Mouse (Mus musculus) ES-E14 (cell line): ENCODE measurements around the gene Zfp595. TPM values are rescaled to one million over a fixed set of nuclear protein-coding genes. Genes with fewer than 3 reads are reported as not detected.
"Not testable (repeated sequence)": the region's sequence is repeated elsewhere in the genome, so short reads cannot be mapped to it uniquely, and the experiment has no call there.

Experiments
- DNase-seq: peaks from one replicate; pipeline ENCODE4 v3.0.0-alpha.2; 2013; ENCODE audit warnings: low read depth, low spot score
- H3K27ac ChIP-seq: 2 replicates; pipeline ENCODE4 v1.5.1; 2012; ENCODE audit warnings: low read depth, mild to moderate bottlenecking, low read length, moderate library complexity, mixed read lengths; ENCODE audit not compliant: poor library complexity, insufficient read depth, severe bottlenecking
- H3K36me3 ChIP-seq: 2 replicates; pipeline ENCODE4 v1.6.1; 2012; ENCODE audit warnings: mild to moderate bottlenecking, low read length, moderate library complexity, mixed read lengths; ENCODE audit not compliant: control insufficient read depth, poor library complexity, insufficient read depth, severe bottlenecking
- H3K4me1 ChIP-seq, 2 experiments: fragments of 150-350 bp in 1 of 2; sonication (generic) in 1 of 2; 2 replicates each; pipeline ENCODE4 v1.6.1; 2012; ENCODE audit warnings: low read length in 2 of 2, mild to moderate bottlenecking in 1 of 2, mixed read lengths in 1 of 2; ENCODE audit not compliant: control insufficient read depth in 2 of 2, insufficient read depth in 2 of 2, poor library complexity in 1 of 2
- H3K4me3 ChIP-seq, 2 experiments: fragments of 150-350 bp in 1 of 2; sonication (generic) in 1 of 2; 2 replicates each; pipeline ENCODE4 v1.5.1; 2012; ENCODE audit warnings: low read length in 2 of 2, low read depth in 1 of 2, mild to moderate bottlenecking in 1 of 2, mixed read lengths in 1 of 2; ENCODE audit not compliant: insufficient read depth in 1 of 2, poor library complexity in 1 of 2, severe bottlenecking in 1 of 2
- H3K9ac ChIP-seq: 2 replicates; pipeline ENCODE4 v1.6.1; 2012; ENCODE audit warnings: low read depth, mild to moderate bottlenecking, low read length, mixed read lengths; ENCODE audit not compliant: poor library complexity, insufficient read depth, severe bottlenecking
- H3K9me3 ChIP-seq: fragments of 150-350 bp; sonication (generic); 2 replicates; pipeline ENCODE4 v1.6.1; 2012; ENCODE audit warnings: low read depth, mild to moderate bottlenecking, low read length; ENCODE audit not compliant: control insufficient read depth, insufficient read depth
- CHD2 ChIP-seq: IDR thresholded peaks from 2 replicates; pipeline ENCODE4 v1.6.1; 2014; ENCODE audit warnings: mild to moderate bottlenecking, low read depth, low read length, inconsistent platforms
- HCFC1 ChIP-seq: IDR thresholded peaks from 2 replicates; pipeline ENCODE4 v1.6.1; 2012; ENCODE audit warnings: low read length, inconsistent platforms, borderline replicate concordance; ENCODE audit not compliant: insufficient read depth
- MAFK ChIP-seq: IDR thresholded peaks from 2 replicates; pipeline ENCODE4 v1.6.1; 2014; ENCODE audit warnings: mild to moderate bottlenecking, low read depth, low read length, inconsistent platforms; ENCODE audit not compliant: insufficient read depth
- ZC3H11A ChIP-seq: IDR thresholded peaks from 2 replicates; pipeline ENCODE4 v1.6.1; 2012; ENCODE audit warnings: low read depth, mild to moderate bottlenecking, inconsistent platforms, low read length, borderline replicate concordance
- ZNF384 ChIP-seq: IDR thresholded peaks from 2 replicates; pipeline ENCODE4 v1.6.1; 2012; ENCODE audit warnings: low read depth, low read length, inconsistent platforms
- in situ Hi-C, 2 experiments: fragments of 600-800 bp; cut with MboI; formaldehyde crosslinking; loops; one replicate each; pipeline ENCODE4 v1.15.1; 2025; ENCODE audit warnings: low sequenced_read_pairs in 2 of 2, inconsistent platforms in 1 of 2; ENCODE audit not compliant: unreplicated experiment in 2 of 2
- total RNA-seq: library from RNA; depleted of rRNA; stranded (reverse); fragments of 300-350 nt; gene quantifications from 2 replicates; pipeline ENCODE4 v1.2.3, GENCODE M21; 2012; rRNA removed

Gene Zfp595
- total RNA-seq = 3.5 and 4.3 TPM in 2 replicates

DNA sequence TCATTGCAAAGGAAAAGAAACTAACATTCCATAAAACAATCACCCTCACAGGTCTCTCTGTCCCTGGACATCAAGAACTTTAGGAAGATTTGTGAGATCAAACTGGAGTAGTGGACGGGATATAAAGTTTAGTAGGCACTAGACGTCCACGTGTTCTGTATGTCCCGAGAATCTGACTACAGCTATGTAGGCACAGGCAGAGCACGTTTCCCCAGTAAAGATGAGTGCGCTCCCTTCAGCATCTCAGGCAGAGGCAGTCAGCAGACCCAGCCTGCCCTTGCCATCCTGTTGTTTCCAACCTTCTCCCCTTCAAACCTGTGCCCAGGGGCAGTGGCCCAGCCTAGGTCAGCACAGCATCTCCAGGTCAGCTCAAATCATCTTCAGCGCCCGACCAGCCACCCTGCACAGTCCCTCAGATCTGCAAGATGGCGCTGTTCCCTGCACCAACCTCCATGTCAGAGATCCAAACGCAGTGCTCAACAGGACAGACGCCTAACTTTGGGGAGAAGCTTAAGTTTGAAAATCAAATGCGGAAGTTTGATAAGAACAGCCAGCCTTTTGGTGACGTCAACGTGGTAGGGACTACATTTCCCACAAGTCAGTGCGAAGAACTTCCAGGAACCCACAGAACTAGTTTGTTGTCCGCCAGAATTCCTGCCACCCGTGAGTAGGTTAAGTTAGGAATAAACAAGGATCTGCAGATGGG, at the start of gene Zfp595:
Gene Zfp595, minus strand, starts transcription at position 552 of the 706 bp plus-strand sequence.
- H3K9me3 ChIP-seq = no peaks in the 10 kb centered on the region
- peak within 1 kb of the TSS; percentile 59; the same call in 1 of the 2 replicates for H3K9ac ChIP-seq
- DNase-seq = peak; percentile 63
- no peaks in the 10 kb centered on the region for H3K36me3 ChIP-seq
- H3K27ac ChIP-seq = no peak within 1 kb of the TSS
- H3K4me3 ChIP-seq = peak within 1 kb of the TSS; percentile 58 to 75
- TF ChIP-seq ZNF384 = no peak
- TF ChIP-seq HCFC1 = peak; percentile 89
- peak; percentile 53; the same call in 1 of the 2 replicates for TF ChIP-seq ZC3H11A
- in situ Hi-C loops = no loop called here
- H3K4me1 ChIP-seq = no peaks in the 10 kb centered on the region

DNA sequence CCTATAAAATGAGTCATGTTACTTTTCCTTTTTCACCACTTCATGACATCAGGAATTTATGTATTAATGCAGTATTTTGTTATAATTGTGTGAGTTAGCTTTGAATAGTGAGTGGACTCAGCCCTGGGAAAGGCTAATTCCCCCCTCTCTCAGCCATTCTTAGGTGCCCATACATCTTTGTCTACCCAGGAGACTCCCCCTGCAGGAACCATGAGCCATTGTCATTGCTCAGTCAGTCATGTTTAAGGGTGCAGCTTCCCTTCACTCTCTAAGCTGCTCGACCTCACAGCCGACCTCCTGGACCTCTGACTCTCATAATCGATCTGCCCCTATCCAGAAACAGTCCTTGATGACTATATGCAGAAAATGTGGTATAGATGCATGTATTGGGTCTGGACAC, 43.9 kb upstream of the Zfp595 start:
- not testable (repeated sequence) for H3K27ac ChIP-seq, H3K9me3 ChIP-seq, H3K36me3 ChIP-seq, H3K9ac ChIP-seq, DNase-seq, H3K4me3 ChIP-seq, H3K4me1 ChIP-seq
- in situ Hi-C loops = loop anchor here (10.0 to 25.0 kb wide), 2 partner anchors 211 to 214 kb away; partner anchors contain the start of gene Rsl1 (in 1 of the 2)

DNA sequence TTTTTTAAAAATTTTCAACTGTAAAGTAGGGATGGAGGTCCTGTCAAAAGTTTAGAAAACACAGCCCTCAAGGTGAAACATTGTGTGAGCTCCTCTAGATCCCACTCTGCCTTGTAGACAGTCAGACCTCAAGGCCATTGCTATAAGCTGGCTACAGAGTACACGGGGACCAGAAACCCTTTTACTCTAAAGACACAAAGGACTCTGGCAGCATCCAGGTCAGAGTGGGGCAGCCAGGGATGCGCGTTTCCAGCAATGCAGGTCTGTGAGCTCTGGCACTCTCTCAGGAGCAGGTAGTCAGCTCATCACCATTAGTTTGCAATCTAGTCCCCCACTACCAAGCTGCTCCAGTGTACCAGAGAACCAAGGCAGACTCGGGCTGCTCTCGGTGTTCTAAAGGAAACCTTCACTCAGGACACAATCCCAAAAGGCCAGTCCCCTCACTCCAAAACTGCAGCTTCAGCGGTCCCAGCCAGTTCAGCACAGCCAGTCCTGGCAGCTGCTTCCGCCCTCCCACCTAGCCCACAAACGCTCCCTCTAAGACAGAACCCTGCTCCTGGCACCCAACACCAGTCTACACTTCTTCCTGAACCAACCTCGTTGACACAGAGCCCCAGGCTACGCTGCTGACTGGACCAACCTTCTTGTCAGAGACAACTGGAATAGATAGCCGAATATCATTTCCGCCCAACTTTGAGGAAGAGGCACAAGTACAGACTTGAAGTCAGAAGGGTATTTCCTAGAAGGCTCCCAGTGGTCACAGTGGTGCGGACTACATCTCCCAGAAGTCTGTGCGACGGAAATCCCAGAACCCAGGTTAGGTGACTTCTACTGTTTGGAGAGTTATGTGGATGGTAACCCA, 42.9 kb upstream of the Zfp595 start, which contains the start of the genes Gm28041 and Zfp456:
Gene Gm28041, minus strand, starts transcription at position 684 of the 862 bp plus-strand sequence.
Gene Zfp456, minus strand, starts transcription at position 761 of the 862 bp plus-strand sequence.
- peak within 1 kb of the TSS; percentile 68 to 71 for H3K4me3 ChIP-seq
- not testable (repeated sequence) for H3K27ac ChIP-seq, H3K9me3 ChIP-seq, H3K4me1 ChIP-seq, H3K36me3 ChIP-seq
- in situ Hi-C loops = loop anchor here (10.0 to 25.0 kb wide), 2 partner anchors 210 to 213 kb away; partner anchors contain the start of gene Rsl1 (in 1 of the 2)
- peak within 1 kb of the TSS; percentile 66 for H3K9ac ChIP-seq
- peak; percentile 79; the same call in 1 of the 2 replicates for TF ChIP-seq HCFC1
- DNase-seq = peak; percentile 40

- in situ Hi-C loops = no loop called here
- peak; percentile 68 for DNase-seq
- no peaks in the 10 kb centered on the region for H3K36me3 ChIP-seq
- no peak for TF ChIP-seq ZNF384
- peak; percentile 91 for TF ChIP-seq HCFC1
- no peak for TF ChIP-seq MAFK
- no peak for TF ChIP-seq CHD2
- TF ChIP-seq ZC3H11A = no peak
- peak within 1 kb of the TSS; percentile 75 to 82 for H3K4me3 ChIP-seq
- no peaks in the 10 kb centered on the region for H3K4me1 ChIP-seq
- H3K9me3 ChIP-seq = no peaks in the 10 kb centered on the region
- peak within 1 kb of the TSS; percentile 69 for H3K9ac ChIP-seq
- no peak within 1 kb of the TSS for H3K27ac ChIP-seq
These were observed 27.9 kb upstream of the Zfp595 start, which contains the start of the genes Gm28044 and Zfp953 for GRCm38 (mm10) chr13:67360131-67360744. Gene Gm28044, minus strand, starts transcription at chr13:67360536. Gene Zfp953, minus strand, starts transcription at chr13:67360605.
